Mouse (Mus musculus) kidney, adult 2 months (tissue): ENCODE measurements around the gene Gm37240. TPM values are rescaled to one million over a fixed set of nuclear protein-coding genes. Genes with fewer than 3 reads are reported as not detected.
"Not testable (repeated sequence)": the region's sequence is repeated elsewhere in the genome, so short reads cannot be mapped to it uniquely, and the experiment has no call there.

ENCODE experiments used
- DNase-seq: peaks from one replicate; pipeline ENCODE4 v3.0.0; 2021
- H3K27ac ChIP-seq: fragments of 200-500 bp; 2 replicates; pipeline ENCODE4 v1.5.1; 2012; ENCODE audit warnings: low read depth, low read length, control low read depth, inconsistent platforms; ENCODE audit not compliant: insufficient read depth
- H3K27me3 ChIP-seq: fragments of 200-500 bp; replicated peaks from 2 replicates; pipeline ENCODE4 v1.6.1; 2012; ENCODE audit warnings: mild to moderate bottlenecking, moderate library complexity, low read length, inconsistent platforms; ENCODE audit not compliant: control insufficient read depth, insufficient read depth
- H3K36me3 ChIP-seq: fragments of 200-500 bp; 2 replicates; pipeline ENCODE4 v1.6.1; 2012; ENCODE audit warnings: mild to moderate bottlenecking, moderate library complexity, low read length, inconsistent platforms; ENCODE audit not compliant: control insufficient read depth, insufficient read depth
- H3K4me1 ChIP-seq: fragments of 200-500 bp; 2 replicates; pipeline ENCODE4 v1.6.1; 2011; ENCODE audit warnings: low read length; ENCODE audit not compliant: control insufficient read depth, insufficient read depth
- H3K4me3 ChIP-seq: fragments of 200-500 bp; 2 replicates; pipeline ENCODE4 v1.5.1; 2011; ENCODE audit warnings: mild to moderate bottlenecking, low read depth, low read length, control low read depth; ENCODE audit not compliant: insufficient read depth
- CTCF ChIP-seq: fragments of 200-500 bp; conservative IDR thresholded peaks from 2 replicates; pipeline ENCODE4 v1.5.1; 2011; ENCODE audit warnings: low read depth, mild to moderate bottlenecking, control low read depth, low read length, moderate library complexity, mixed read lengths; ENCODE audit not compliant: insufficient read depth, insufficient read length
- POLR2A ChIP-seq: fragments of 200-500 bp; IDR thresholded peaks from one replicate; pipeline ENCODE4 v1.6.1; 2011; ENCODE audit warnings: low read depth, low read length, control low read depth
- WGBS: fragments of 180-500 bp; shearing (Covaris S2); methylation state at CpG from one replicate; pipeline ENCODE4 v1.1.7; 2018; 5-methylcytosine and 5-hydroxymethylcytosine counted together
- polyA plus RNA-seq: library from polyadenylated mRNA; depleted of rRNA; stranded (reverse); fragments of >200 nt; gene quantifications from 2 replicates; pipeline ENCODE4 v1.2.3, GENCODE M21; 2012

The Gm37240 gene
- polyA plus RNA-seq, 1 experiment: 5.5 TPM

- DNase-seq: peak; percentile 82
- TF ChIP-seq POLR2A (no peak), CTCF (peak; percentile 94)
- no peaks in the 10 kb centered on the region for H3K27me3 ChIP-seq
- H3K4me1 ChIP-seq: no peaks in the 10 kb centered on the region
- 36% methylated on average over 18 of the region's 18 CpGs for WGBS
- no peak overlapping the region for H3K27ac ChIP-seq
- no peak overlapping the region for H3K4me3 ChIP-seq
- H3K36me3 ChIP-seq: no peaks in the 10 kb centered on the region
Observed at GRCm38 (mm10) chr3:85923954-85924945, 36.9 kb upstream of the Gm37240 start.

DNA sequence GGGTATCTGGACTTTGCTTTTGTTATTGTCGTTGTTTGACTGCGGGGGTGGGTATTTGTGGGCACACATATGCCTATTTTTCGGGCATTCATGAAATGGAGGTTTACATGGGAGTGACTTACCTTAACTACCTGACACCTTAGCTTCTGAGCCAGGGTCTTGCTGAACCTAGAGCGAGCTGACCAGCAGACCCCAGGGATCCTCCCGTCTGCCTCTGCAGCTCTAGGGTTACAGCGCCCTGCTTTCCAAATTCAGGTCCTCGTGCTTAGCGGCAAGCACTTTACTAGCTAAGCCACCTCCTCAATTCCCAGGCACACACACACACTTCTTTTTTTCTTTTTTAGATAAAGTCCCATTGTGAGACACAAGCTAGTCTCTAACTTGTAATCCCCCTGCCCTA, 36.0 kb upstream of the Gm37240 start:
- WGBS: 74% methylated on average over 8 of the region's 8 CpGs
- H3K4me1 ChIP-seq: no peaks in the 10 kb centered on the region

DNA sequence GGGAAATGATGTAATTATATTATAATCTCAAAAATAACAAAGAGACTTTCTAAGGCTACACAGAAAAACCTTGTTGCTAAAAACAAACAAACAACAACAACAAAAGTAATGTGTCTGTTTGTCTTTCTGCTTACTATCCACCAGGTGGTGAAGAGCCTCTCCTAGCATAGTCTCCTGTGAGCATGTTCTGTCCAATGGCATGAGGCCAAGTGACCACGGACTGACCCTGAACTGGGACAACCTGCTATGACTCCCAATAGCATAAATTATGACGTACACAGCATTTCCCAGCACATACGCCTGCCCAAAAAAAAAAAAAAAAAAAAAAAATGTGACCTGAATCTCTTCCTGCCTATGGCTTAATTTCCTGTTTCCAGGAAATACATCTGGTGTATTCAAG, 35.0 kb upstream of the Gm37240 start:
- H3K4me1 ChIP-seq: no peaks in the 10 kb centered on the region
- TF ChIP-seq CTCF (no peak), POLR2A (no peak)
- 6% methylated on average over 3 of the region's 3 CpGs for WGBS
- no peaks in the 10 kb centered on the region for H3K27me3 ChIP-seq
- H3K36me3 ChIP-seq: no peaks in the 10 kb centered on the region
- no peak overlapping the region for H3K4me3 ChIP-seq
- H3K27ac ChIP-seq: no peak overlapping the region
- DNase-seq: peak; percentile 83

More for the DNA sequence above, 36.0 kb upstream of the Gm37240 start:
- Histone ChIP-seq H3K36me3 (no peaks in the 10 kb centered on the region), H3K27me3 (no peaks in the 10 kb centered on the region), H3K27ac (no peak overlapping the region), H3K4me3 (no peak overlapping the region)
- DNase-seq: no peak
- TF ChIP-seq CTCF (no peak), POLR2A (no peak)

- H3K27me3 ChIP-seq, H3K27ac ChIP-seq, DNase-seq, H3K4me3 ChIP-seq, H3K36me3 ChIP-seq, H3K4me1 ChIP-seq: not testable (repeated sequence)
- 77% methylated on average over 2 of the region's 2 CpGs for WGBS
Observed at GRCm38 (mm10) chr3:85920671-85921070, 33.4 kb upstream of the Gm37240 start.

DNA sequence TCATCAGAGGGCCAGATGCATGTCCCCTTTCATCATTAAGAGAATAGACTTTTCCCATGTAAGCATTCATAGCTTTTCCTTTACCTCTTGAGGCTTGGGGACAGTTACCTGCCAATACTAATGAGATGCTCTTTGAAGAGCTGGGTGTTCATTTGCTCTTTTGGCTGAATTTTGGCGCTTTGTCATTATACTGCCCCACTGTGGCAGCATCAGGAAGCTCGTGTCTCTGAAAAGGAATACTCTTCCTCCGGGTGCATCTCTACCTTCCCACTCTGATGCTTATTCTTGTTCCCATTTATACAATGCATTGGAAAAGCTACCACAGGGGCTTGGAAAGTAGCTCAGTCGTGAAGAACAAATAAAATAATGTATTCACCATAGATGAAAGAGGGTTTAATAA, 30.3 kb upstream of the Gm37240 start:
- no peak overlapping the region for H3K4me3 ChIP-seq
- no peak for TF ChIP-seq POLR2A
- TF ChIP-seq CTCF: peak; percentile 66

DNA sequence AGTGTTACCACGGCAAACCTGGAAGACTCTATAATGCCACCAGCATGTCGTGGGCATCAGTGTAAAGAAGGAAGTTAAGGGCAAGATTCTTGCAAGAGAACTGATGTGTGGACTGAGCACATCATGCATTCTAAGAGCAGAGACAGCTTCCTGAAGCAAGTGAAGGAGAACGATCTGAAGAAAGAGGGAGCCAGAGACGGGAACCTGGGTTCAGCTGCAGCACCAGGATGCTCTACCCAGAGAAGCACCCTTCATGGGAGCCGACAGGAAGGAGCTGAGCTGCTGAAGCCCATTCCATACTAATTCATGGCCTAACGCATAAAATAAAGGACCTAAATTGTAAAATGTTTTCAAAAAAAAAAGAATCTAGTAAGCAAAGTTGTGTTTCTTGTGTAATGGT, 27.5 kb upstream of the Gm37240 start:
- TF ChIP-seq CTCF (no peak), POLR2A (no peak)
- Histone ChIP-seq H3K4me1 (no peaks in the 10 kb centered on the region), H3K4me3 (no peak overlapping the region), H3K27me3 (no peaks in the 10 kb centered on the region), H3K36me3 (no peaks in the 10 kb centered on the region), H3K27ac (no peak overlapping the region)
- no peak for DNase-seq
- WGBS: 91% methylated on average over 6 of the region's 6 CpGs

More for the DNA sequence above, 30.3 kb upstream of the Gm37240 start:
- Histone ChIP-seq H3K27me3 (no peaks in the 10 kb centered on the region), H3K27ac (no peak overlapping the region), H3K4me1 (no peaks in the 10 kb centered on the region), H3K36me3 (no peaks in the 10 kb centered on the region)
- peak; percentile 55 for DNase-seq
- WGBS: 4% methylated on average over 4 of the region's 4 CpGs

DNA sequence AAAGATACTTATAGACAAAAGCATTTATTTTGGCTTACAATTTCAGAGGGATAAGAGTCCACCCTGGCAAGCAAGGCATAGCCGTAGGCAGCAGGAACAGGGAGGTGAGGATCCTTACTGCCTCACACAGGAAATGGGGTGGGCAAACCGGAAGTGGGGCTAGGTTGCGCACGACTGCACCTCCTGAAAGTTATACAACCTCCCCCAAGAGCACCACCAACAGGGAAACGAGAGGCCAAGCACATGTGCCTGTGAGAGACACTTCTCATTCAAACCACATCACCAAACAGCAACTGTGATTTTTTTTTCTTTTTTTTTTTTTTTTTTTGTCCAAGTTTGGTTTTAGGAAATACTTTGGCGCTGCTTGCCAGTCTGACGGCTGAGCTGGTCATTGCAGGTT, 19.8 kb upstream of the Gm37240 start:
- H3K4me3 ChIP-seq: no peak overlapping the region
- WGBS: 79% methylated on average over 7 of the region's 7 CpGs

More for the DNA sequence above, 19.8 kb upstream of the Gm37240 start:
- Histone ChIP-seq H3K27me3 (no peaks in the 10 kb centered on the region), H3K36me3 (no peaks in the 10 kb centered on the region), H3K4me1 (no peaks in the 10 kb centered on the region), H3K27ac (no peak overlapping the region)
- no peak for TF ChIP-seq CTCF
- no peak for TF ChIP-seq POLR2A
- no peak for DNase-seq
